Mouse (Mus musculus) midbrain, postnatal 0 days (tissue): Measurements from ENCODE around the gene Cmtm7. TPM values are rescaled to one million over a fixed set of nuclear protein-coding genes. Genes with fewer than 3 reads are reported as not detected.

Source experiments
- ATAC-seq: fragments of 200-750 bp; cut with Nextera tagmentation; 2 replicates; pipeline ENCODE4 v1.8.0; 2017; ENCODE audit warnings: moderate number of reproducible peaks, mild to moderate bottlenecking, moderate TSS enrichment, moderate library complexity; ENCODE audit not compliant: low FRiP score
- DNase-seq: peaks from one replicate; pipeline ENCODE4 v3.0.0-alpha.2; 2015; ENCODE audit warnings: low spot score
- H3K27ac ChIP-seq: fragments of 300-500 bp; sonication (generic); 2 replicates; pipeline ENCODE4 v1.5.1; 2014; ENCODE audit warnings: low read depth, mild to moderate bottlenecking, low read length, mixed read lengths
- H3K27me3 ChIP-seq: fragments of 300-500 bp; sonication (generic); 2 replicates; pipeline ENCODE4 v1.6.1; 2014; ENCODE audit warnings: low read length, control low read depth, mixed read lengths; ENCODE audit not compliant: insufficient read depth
- H3K36me3 ChIP-seq: fragments of 300-500 bp; sonication (generic); 2 replicates; pipeline ENCODE4 v1.6.1; 2014; ENCODE audit warnings: low read length, control low read depth, mixed read lengths; ENCODE audit not compliant: insufficient read depth
- H3K4me1 ChIP-seq: fragments of 300-500 bp; sonication (generic); 2 replicates; pipeline ENCODE4 v1.6.1; 2014; ENCODE audit warnings: mild to moderate bottlenecking, control low read depth, antibody characterized with exemption, low read length, mixed read lengths; ENCODE audit not compliant: insufficient read depth
- H3K4me2 ChIP-seq: fragments of 300-500 bp; sonication (generic); 2 replicates; pipeline ENCODE4 v1.6.1; 2014; ENCODE audit warnings: low read depth, mild to moderate bottlenecking, low read length, mixed read lengths; ENCODE audit not compliant: poor library complexity, severe bottlenecking
- H3K4me3 ChIP-seq: fragments of 300-500 bp; sonication (generic); 2 replicates; pipeline ENCODE4 v1.5.1; 2014; ENCODE audit warnings: low read depth, mild to moderate bottlenecking, low read length, moderate library complexity
- H3K9ac ChIP-seq: fragments of 300-500 bp; sonication (generic); replicated peaks from 2 replicates; pipeline ENCODE4 v1.6.1; 2014; ENCODE audit warnings: mild to moderate bottlenecking, low read length, moderate library complexity, mixed read lengths; ENCODE audit not compliant: poor library complexity, severe bottlenecking
- H3K9me3 ChIP-seq: fragments of 300-500 bp; sonication (generic); 2 replicates; pipeline ENCODE4 v1.6.1; 2016; ENCODE audit warnings: low read length, control low read depth
- CTCF ChIP-seq: IDR thresholded peaks from 2 replicates; pipeline ENCODE4 v1.5.1; 2016; ENCODE audit warnings: antibody characterized with exemption, mild to moderate bottlenecking
- WGBS: fragments of 180-500 bp; shearing (Covaris S2); extraction: QIAGEN DNeasy Blood & Tissue Kit; methylation state at CpG from one replicate; pipeline ENCODE4 v1.1.7; 2014; 5-methylcytosine and 5-hydroxymethylcytosine counted together
- polyA plus RNA-seq: library from polyadenylated mRNA; unstranded; fragments of >200 nt; fragmentation: Nextera tagmentation; extraction: Ambion mirVana; gene quantifications from 2 replicates; pipeline ENCODE4 v1.2.1, GENCODE M21; 2015
- total RNA-seq: library from RNA; depleted of rRNA; stranded (reverse); fragments of >200 nt; gene quantifications from 2 replicates; pipeline ENCODE4 v1.2.3, GENCODE M21; 2014

Gene Cmtm7
- total and polyA plus RNA-seq, 2 experiments from 2014 or later: 8.0 to 15.6 TPM

DNA sequence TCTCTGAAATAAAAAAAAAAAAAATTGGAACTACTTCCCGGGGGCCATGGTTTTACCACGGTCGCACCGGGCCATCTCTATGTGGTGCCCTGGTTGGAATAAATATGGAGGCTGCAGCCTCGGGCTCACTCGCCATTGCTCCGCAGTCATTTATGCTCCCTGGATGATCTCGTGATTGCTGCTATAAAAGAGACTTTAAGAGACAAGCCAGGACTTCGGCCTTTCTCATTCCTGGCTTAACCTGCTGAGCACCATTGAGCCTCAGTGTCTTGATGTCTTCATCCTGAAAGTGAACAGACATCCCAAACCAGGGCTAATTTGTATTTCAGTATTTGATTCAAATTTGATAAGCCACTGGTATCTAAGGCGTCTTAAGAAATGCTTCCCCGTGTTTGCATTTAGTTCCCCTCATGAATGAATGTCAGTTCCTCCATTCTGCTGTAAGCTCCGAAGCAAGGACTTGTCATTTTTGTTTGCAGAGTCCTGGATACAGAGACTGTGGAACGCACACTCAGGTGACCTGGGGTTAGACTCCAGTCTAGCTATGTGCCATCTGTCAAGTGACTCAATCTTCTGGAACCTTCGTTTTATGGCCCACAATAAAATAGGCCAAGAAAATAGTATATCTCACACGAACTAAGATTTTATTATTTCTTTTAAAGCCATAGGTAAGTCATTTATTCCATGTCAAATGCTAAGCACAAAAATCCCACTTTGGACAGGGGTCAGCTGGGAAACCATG is 40.1 kb upstream of the Cmtm7 start:
- ATAC-seq (no peak), DNase-seq (no peak)
- no peaks in the 10 kb centered on the region for H3K36me3 ChIP-seq
- H3K27ac ChIP-seq: no peak overlapping the region
- H3K4me3 ChIP-seq: no peak overlapping the region
- H3K9me3 ChIP-seq: no peaks in the 10 kb centered on the region
- H3K27me3 ChIP-seq: no peaks in the 10 kb centered on the region
- H3K4me2 ChIP-seq: no peak overlapping the region
- TF ChIP-seq CTCF: no peak
- WGBS: 84% methylated on average over 15 of the region's 15 CpGs
- no peaks in the 10 kb centered on the region for H3K4me1 ChIP-seq
- H3K9ac ChIP-seq: no peak overlapping the region

DNA sequence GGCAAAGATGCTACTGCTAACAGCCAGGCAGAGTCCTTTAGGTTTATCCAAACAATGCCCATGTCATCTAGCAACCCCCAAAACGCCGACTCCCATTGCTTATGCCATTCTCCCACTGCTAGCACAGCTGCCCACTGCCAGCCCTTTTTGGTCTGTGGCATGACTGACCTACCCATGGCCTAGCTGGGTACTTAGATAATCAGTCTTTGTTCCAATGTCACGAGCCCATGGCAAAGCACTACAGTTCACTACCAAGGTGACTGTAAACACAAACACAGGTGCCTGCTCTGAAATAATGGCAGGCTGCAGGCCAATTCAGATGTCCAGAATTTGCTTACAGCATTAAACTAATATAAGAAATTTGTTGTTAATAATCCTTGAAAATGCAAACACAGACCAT is 37.3 kb upstream of the Cmtm7 start:
- Histone ChIP-seq H3K27me3 (no peaks in the 10 kb centered on the region), H3K27ac (no peak overlapping the region), H3K9me3 (no peaks in the 10 kb centered on the region), H3K4me2 (no peak overlapping the region), H3K36me3 (no peaks in the 10 kb centered on the region), H3K4me1 (no peaks in the 10 kb centered on the region), H3K9ac (no peak overlapping the region), H3K4me3 (no peak overlapping the region)
- WGBS: 86% methylated on average over 3 of the region's 3 CpGs
- DNase-seq: no peak
- no peak for ATAC-seq
- TF ChIP-seq CTCF: no peak

DNA sequence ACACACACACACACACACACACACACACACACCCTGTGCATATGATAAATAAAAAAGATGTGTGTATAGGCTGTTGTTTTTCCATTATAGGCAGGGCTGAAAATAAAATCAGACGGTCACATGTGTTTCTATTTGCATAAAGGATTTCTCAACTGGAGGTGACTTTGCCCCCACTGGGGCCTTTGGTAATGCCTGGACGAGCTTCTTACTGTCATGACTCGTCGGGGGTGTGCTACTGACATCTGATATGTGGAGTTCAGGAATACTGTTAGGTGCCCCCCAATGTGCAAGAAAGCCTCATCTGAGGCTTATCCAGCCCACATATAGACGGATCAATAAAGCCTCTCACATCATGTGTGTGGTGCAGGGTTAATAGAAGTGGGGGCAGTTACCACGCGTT is 35.4 kb upstream of the Cmtm7 start:
- no peak for TF ChIP-seq CTCF
- WGBS: 75% methylated on average over 7 of the region's 7 CpGs
- Histone ChIP-seq H3K9ac (no peak overlapping the region), H3K27me3 (no peaks in the 10 kb centered on the region), H3K4me3 (no peak overlapping the region), H3K27ac (no peak overlapping the region), H3K9me3 (no peaks in the 10 kb centered on the region), H3K36me3 (no peaks in the 10 kb centered on the region), H3K4me1 (no peaks in the 10 kb centered on the region), H3K4me2 (no peak overlapping the region)
- no peak for DNase-seq
- ATAC-seq: no peak

DNA sequence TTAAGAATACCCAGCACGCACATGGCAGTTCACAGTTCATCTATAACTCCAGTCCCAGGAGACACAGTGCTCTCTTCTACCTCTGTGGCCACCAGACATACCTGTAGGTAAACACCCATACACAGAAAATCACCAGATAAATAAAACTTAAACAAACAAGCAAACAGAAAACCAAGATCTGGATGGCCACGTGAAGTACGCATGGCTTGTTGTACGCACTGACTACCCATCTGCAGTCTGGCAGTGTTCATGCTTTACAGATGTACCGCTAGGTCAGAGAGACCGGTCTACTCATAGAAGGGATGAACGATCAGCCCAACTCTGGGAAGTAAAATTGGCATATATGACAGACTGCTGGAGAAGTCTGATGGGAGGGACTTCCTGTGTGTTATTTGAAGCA is 34.5 kb upstream of the Cmtm7 start:
- ATAC-seq (no peak), DNase-seq (no peak)
- WGBS: 95% methylated on average over 7 of the region's 7 CpGs
- Histone ChIP-seq H3K27me3 (no peaks in the 10 kb centered on the region), H3K36me3 (no peaks in the 10 kb centered on the region), H3K9me3 (no peaks in the 10 kb centered on the region), H3K4me2 (no peak overlapping the region), H3K9ac (no peak overlapping the region), H3K4me1 (no peaks in the 10 kb centered on the region), H3K4me3 (no peak overlapping the region), H3K27ac (no peak overlapping the region)
- TF ChIP-seq CTCF: no peak

DNA sequence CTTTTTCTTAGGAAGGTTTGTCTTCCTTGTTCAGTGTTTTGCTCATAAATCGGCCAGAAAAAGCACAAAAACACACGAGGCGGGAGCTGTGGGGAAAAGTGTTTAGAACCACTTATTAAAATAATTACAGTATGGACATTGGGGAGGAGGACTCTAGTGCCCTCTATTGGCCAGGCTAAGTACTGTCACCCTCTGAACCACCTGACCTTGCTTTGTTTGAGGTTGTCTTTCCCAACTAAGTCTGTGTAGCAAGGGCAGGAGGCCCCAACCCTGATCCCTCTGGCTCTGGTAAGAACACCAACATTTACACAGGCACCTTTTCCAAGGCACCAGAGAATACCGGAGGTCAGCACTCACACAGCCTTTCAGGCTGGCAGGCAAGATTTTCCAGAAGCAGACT is 33.7 kb upstream of the Cmtm7 start:
- ATAC-seq (no peak), DNase-seq (no peak)
- no peaks in the 10 kb centered on the region for H3K36me3 ChIP-seq
- TF ChIP-seq CTCF: peak; percentile 56
- H3K4me2 ChIP-seq: no peak overlapping the region
- 88% methylated on average over 4 of the region's 4 CpGs for WGBS
- no peak overlapping the region for H3K9ac ChIP-seq
- H3K27me3 ChIP-seq: no peaks in the 10 kb centered on the region
- H3K27ac ChIP-seq: no peak overlapping the region
- no peaks in the 10 kb centered on the region for H3K9me3 ChIP-seq
- no peaks in the 10 kb centered on the region for H3K4me1 ChIP-seq
- H3K4me3 ChIP-seq: no peak overlapping the region

DNA sequence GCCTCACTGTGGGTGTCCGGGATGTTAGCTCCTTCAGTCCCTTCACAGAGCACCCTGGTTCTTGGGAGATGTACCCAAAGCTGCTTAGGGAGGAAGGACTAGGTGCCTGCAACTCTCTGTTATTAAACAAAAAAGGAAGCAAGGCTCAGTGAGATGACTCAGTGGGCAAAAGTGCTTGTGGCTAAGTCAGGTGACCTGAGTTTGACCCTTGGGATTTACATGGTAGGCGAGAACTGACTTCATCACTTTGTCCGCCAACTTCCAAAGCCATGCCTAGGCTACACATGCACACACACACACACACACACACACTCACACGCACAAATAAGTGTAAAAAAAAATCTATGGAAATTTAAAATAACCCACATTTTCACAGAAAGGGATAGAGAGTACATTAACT is 30.3 kb upstream of the Cmtm7 start:
- ATAC-seq (no peak), DNase-seq (no peak)
- Histone ChIP-seq H3K36me3 (no peaks in the 10 kb centered on the region), H3K4me1 (no peaks in the 10 kb centered on the region), H3K9ac (no peak overlapping the region), H3K9me3 (no peaks in the 10 kb centered on the region), H3K27ac (no peak overlapping the region), H3K4me2 (no peak overlapping the region), H3K4me3 (no peak overlapping the region), H3K27me3 (no peaks in the 10 kb centered on the region)
- WGBS: 92% methylated on average over 4 of the region's 4 CpGs
- no peak for TF ChIP-seq CTCF
